Mouse (Mus musculus) ES-E14 (cell line): ENCODE measurements around the gene Slc24a4. TPM values are rescaled to one million over a fixed set of nuclear protein-coding genes. Genes with fewer than 3 reads are reported as not detected.

ENCODE experiments used
- DNase-seq: peaks from one replicate; pipeline ENCODE4 v3.0.0-alpha.2; 2013; ENCODE audit warnings: low read depth, low spot score
- H3K27ac ChIP-seq: 2 replicates; pipeline ENCODE4 v1.5.1; 2012; ENCODE audit warnings: low read depth, mild to moderate bottlenecking, low read length, moderate library complexity, mixed read lengths; ENCODE audit not compliant: poor library complexity, insufficient read depth, severe bottlenecking
- H3K36me3 ChIP-seq: 2 replicates; pipeline ENCODE4 v1.6.1; 2012; ENCODE audit warnings: mild to moderate bottlenecking, low read length, moderate library complexity, mixed read lengths; ENCODE audit not compliant: control insufficient read depth, poor library complexity, insufficient read depth, severe bottlenecking
- H3K4me1 ChIP-seq, 2 experiments: fragments of 150-350 bp in 1 of 2; sonication (generic) in 1 of 2; 2 replicates each; pipeline ENCODE4 v1.6.1; 2012; ENCODE audit warnings: low read length in 2 of 2, mild to moderate bottlenecking in 1 of 2, mixed read lengths in 1 of 2; ENCODE audit not compliant: control insufficient read depth in 2 of 2, insufficient read depth in 2 of 2, poor library complexity in 1 of 2
- H3K4me3 ChIP-seq, 2 experiments: fragments of 150-350 bp in 1 of 2; sonication (generic) in 1 of 2; 2 replicates each; pipeline ENCODE4 v1.5.1; 2012; ENCODE audit warnings: low read length in 2 of 2, low read depth in 1 of 2, mild to moderate bottlenecking in 1 of 2, mixed read lengths in 1 of 2; ENCODE audit not compliant: insufficient read depth in 1 of 2, poor library complexity in 1 of 2, severe bottlenecking in 1 of 2
- H3K9ac ChIP-seq: 2 replicates; pipeline ENCODE4 v1.6.1; 2012; ENCODE audit warnings: low read depth, mild to moderate bottlenecking, low read length, mixed read lengths; ENCODE audit not compliant: poor library complexity, insufficient read depth, severe bottlenecking
- H3K9me3 ChIP-seq: fragments of 150-350 bp; sonication (generic); 2 replicates; pipeline ENCODE4 v1.6.1; 2012; ENCODE audit warnings: low read depth, mild to moderate bottlenecking, low read length; ENCODE audit not compliant: control insufficient read depth, insufficient read depth
- CHD2 ChIP-seq: IDR thresholded peaks from 2 replicates; pipeline ENCODE4 v1.6.1; 2014; ENCODE audit warnings: mild to moderate bottlenecking, low read depth, low read length, inconsistent platforms
- HCFC1 ChIP-seq: IDR thresholded peaks from 2 replicates; pipeline ENCODE4 v1.6.1; 2012; ENCODE audit warnings: low read length, inconsistent platforms, borderline replicate concordance; ENCODE audit not compliant: insufficient read depth
- MAFK ChIP-seq: IDR thresholded peaks from 2 replicates; pipeline ENCODE4 v1.6.1; 2014; ENCODE audit warnings: mild to moderate bottlenecking, low read depth, low read length, inconsistent platforms; ENCODE audit not compliant: insufficient read depth
- ZC3H11A ChIP-seq: IDR thresholded peaks from 2 replicates; pipeline ENCODE4 v1.6.1; 2012; ENCODE audit warnings: low read depth, mild to moderate bottlenecking, inconsistent platforms, low read length, borderline replicate concordance
- ZNF384 ChIP-seq: IDR thresholded peaks from 2 replicates; pipeline ENCODE4 v1.6.1; 2012; ENCODE audit warnings: low read depth, low read length, inconsistent platforms
- in situ Hi-C, 2 experiments: fragments of 600-800 bp; cut with MboI; formaldehyde crosslinking; loops; one replicate each; pipeline ENCODE4 v1.15.1; 2025; ENCODE audit warnings: low sequenced_read_pairs in 2 of 2, inconsistent platforms in 1 of 2; ENCODE audit not compliant: unreplicated experiment in 2 of 2
- total RNA-seq: library from RNA; depleted of rRNA; stranded (reverse); fragments of 300-350 nt; gene quantifications from 2 replicates; pipeline ENCODE4 v1.2.3, GENCODE M21; 2012; rRNA removed

Slc24a4 gene
- total RNA-seq, 1 experiment = 0.27 TPM

- Histone ChIP-seq H3K9ac (no peak overlapping the region), H3K36me3 (no peaks in the 10 kb centered on the region), H3K4me3 (no peak overlapping the region), H3K4me1 (no peaks in the 10 kb centered on the region), H3K27ac (no peak overlapping the region), H3K9me3 (no peaks in the 10 kb centered on the region)
- in situ Hi-C loops = no loop called here
- TF ChIP-seq MAFK (no peak), ZNF384 (no peak), ZC3H11A (no peak), CHD2 (no peak), HCFC1 (no peak)
- no peak for DNase-seq
These were observed 181.3 kb downstream of the Slc24a4 start for GRCm38 (mm10) chr12:102309800-102310195.

DNA sequence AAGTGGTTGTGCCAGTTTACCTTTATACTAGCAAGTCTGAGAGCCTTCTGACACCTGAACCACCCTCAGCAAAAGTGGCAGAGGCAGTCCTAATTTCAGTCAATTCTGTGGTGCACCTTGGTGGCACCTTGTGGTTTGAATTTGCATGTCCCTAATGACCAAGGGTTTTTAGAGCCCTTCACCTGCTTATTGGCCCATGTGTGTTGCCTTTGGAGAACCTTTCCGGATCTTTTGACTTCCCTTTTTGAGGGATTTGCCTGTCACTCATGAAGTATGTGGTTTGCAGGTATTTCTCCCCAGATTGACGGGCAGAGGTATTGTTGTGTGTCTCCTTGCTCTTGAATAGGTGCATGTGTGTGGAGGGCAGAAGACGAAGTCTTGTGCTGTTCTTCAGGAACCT is 181.7 kb downstream of the Slc24a4 start:
- Histone ChIP-seq H3K27ac (no peak overlapping the region), H3K36me3 (no peaks in the 10 kb centered on the region), H3K4me3 (no peak overlapping the region), H3K9me3 (no peaks in the 10 kb centered on the region), H3K9ac (no peak overlapping the region), H3K4me1 (no peaks in the 10 kb centered on the region)
- DNase-seq = no peak
- no peak for TF ChIP-seq CHD2
- no peak for TF ChIP-seq MAFK
- in situ Hi-C loops = no loop called here

DNA sequence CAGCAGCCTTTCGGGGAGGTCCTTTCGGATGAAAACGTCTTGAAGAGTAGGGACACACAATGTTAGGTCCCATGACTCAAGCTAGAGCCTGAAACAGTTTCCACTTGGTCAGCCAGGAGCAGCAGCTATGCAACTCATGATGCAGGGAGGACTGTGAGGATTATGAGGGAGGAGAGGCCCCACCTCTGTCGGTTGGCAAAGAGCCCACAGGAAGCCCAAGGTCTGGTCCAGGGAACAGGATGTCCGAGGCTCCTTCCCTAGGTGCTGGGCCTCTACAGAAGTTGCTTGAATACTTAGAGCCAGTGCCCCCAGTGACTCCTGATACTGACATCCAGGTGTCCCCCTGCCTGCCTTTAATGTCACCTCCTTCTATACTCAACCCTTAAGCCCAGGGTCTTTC is 182.9 kb downstream of the Slc24a4 start:
- Histone ChIP-seq H3K9ac (no peak overlapping the region), H3K4me1 (no peaks in the 10 kb centered on the region), H3K36me3 (no peaks in the 10 kb centered on the region), H3K9me3 (no peaks in the 10 kb centered on the region), H3K4me3 (no peak overlapping the region), H3K27ac (no peak overlapping the region)
- in situ Hi-C loops = no loop called here
- no peak for DNase-seq
- no peak for TF ChIP-seq ZC3H11A
- TF ChIP-seq CHD2 = no peak
- TF ChIP-seq ZNF384 = no peak
- no peak for TF ChIP-seq HCFC1
- TF ChIP-seq MAFK = no peak

Other genes starting within 250 kb of the Slc24a4 start
- gene Trip11, start 215.5 kb upstream of the Slc24a4 start, total RNA-seq = 15.7 and 16.4 TPM in 2 replicates
- gene Atxn3, start 170.5 kb upstream of the Slc24a4 start, total RNA-seq = 19.8 and 23.0 TPM in 2 replicates
- gene Cpsf2, start 152.7 kb upstream of the Slc24a4 start, total RNA-seq = 26.9 and 30.5 TPM in 2 replicates
- 2.3 and 3.8 TPM in 2 replicates for gene Rin3, start 154.3 kb downstream of the Slc24a4 start, total RNA-seq